Mouse (Mus musculus) MEL (cell line): Measurements from ENCODE around the gene Znhit6. TPM values are rescaled to one million over a fixed set of nuclear protein-coding genes. Genes with fewer than 3 reads are reported as not detected.

ENCODE experiments used
- DNase-seq: peaks from one replicate; pipeline ENCODE4 v3.0.0; 2011; ENCODE audit warnings: low read depth, low spot score
- H3K27ac ChIP-seq: 2 replicates; pipeline ENCODE4 v1.5.1; 2012; ENCODE audit warnings: low read depth, mild to moderate bottlenecking, control low read depth, low read length, moderate library complexity; ENCODE audit not compliant: control insufficient read depth
- H3K27me3 ChIP-seq, 2 experiments: fragments of 150-350 bp in 1 of 2; sonication (generic) in 1 of 2; 2 replicates each; pipeline ENCODE4 v1.6.1; 2012; ENCODE audit warnings: low read length in 2 of 2, mild to moderate bottlenecking in 2 of 2, improper control_type of control experiment in 1 of 2, moderate library complexity in 1 of 2; ENCODE audit not compliant: insufficient read depth in 2 of 2, control insufficient read depth in 1 of 2
- H3K36me3 ChIP-seq, 2 experiments: 2 replicates each; pipeline ENCODE4 v1.6.1; 2012 to 2014; ENCODE audit warnings: low read length in 2 of 2, improper control_type of control experiment in 1 of 2, inconsistent platforms in 1 of 2, mild to moderate bottlenecking in 1 of 2; ENCODE audit not compliant: insufficient read depth in 2 of 2, control insufficient read depth in 1 of 2
- H3K4me1 ChIP-seq, 2 experiments: fragments of 150-350 bp in 1 of 2; sonication (generic) in 1 of 2; 2 replicates each; pipeline ENCODE4 v1.6.1; 2012; ENCODE audit warnings: low read length in 2 of 2, improper control_type of control experiment in 1 of 2, mild to moderate bottlenecking in 1 of 2; ENCODE audit not compliant: insufficient read depth in 2 of 2, control insufficient read depth in 1 of 2
- H3K4me3 ChIP-seq, 2 experiments: fragments of 150-350 bp in 1 of 2; sonication (generic) in 1 of 2; 2 replicates each; pipeline ENCODE4 v1.5.1; 2012; ENCODE audit warnings: low read depth in 2 of 2, low read length in 2 of 2, mild to moderate bottlenecking in 2 of 2, moderate library complexity in 2 of 2, control low read depth in 1 of 2, improper control_type of control experiment in 1 of 2; ENCODE audit not compliant: control insufficient read depth in 1 of 2, insufficient read depth in 1 of 2
- H3K79me2 ChIP-seq: 2 replicates; pipeline ENCODE4 v1.6.1; 2012; ENCODE audit warnings: mild to moderate bottlenecking, low read length, moderate library complexity; ENCODE audit not compliant: control insufficient read depth, poor library complexity, insufficient read depth
- H3K9ac ChIP-seq: 2 replicates; pipeline ENCODE4 v1.6.1; 2012; ENCODE audit warnings: low read depth, mild to moderate bottlenecking, control low read depth, low read length, moderate library complexity; ENCODE audit not compliant: control insufficient read depth, poor library complexity, severe bottlenecking
- H3K9me3 ChIP-seq: fragments of 150-350 bp; sonication (generic); replicated peaks from 2 replicates; pipeline ENCODE4 v1.6.1; 2012; ENCODE audit warnings: mild to moderate bottlenecking, low read length, improper control_type of control experiment, moderate library complexity; ENCODE audit not compliant: insufficient read depth
- E2F4 ChIP-seq: IDR thresholded peaks from 2 replicates; pipeline ENCODE4 v1.6.1; 2011; ENCODE audit warnings: low read depth, low read length, improper control_type of control experiment, borderline replicate concordance
- EP300 ChIP-seq, 2 experiments: IDR thresholded peaks; 2 replicates each; pipeline ENCODE4 v1.6.1; 2011; ENCODE audit warnings: improper control_type of control experiment in 2 of 2, low read length in 2 of 2, low read depth in 1 of 2, mild to moderate bottlenecking in 1 of 2
- GABPA ChIP-seq: IDR thresholded peaks from 2 replicates; pipeline ENCODE4 v1.6.1; 2012; ENCODE audit warnings: low read depth, mild to moderate bottlenecking, inconsistent platforms, low read length, improper control_type of control experiment, moderate library complexity
- KAT2A ChIP-seq: conservative IDR thresholded peaks from 2 replicates; pipeline ENCODE4 v1.6.1; 2012; ENCODE audit warnings: low read depth, low read length, improper control_type of control experiment, inconsistent platforms
- MAFK ChIP-seq: IDR thresholded peaks from 2 replicates; pipeline ENCODE4 v1.6.1; 2011; ENCODE audit warnings: low read depth, mild to moderate bottlenecking, low read length, improper control_type of control experiment, borderline replicate concordance
- MAZ ChIP-seq: IDR thresholded peaks from 2 replicates; pipeline ENCODE4 v1.6.1; 2012; ENCODE audit warnings: low read depth, mild to moderate bottlenecking, inconsistent platforms, low read length, improper control_type of control experiment
- MXI1 ChIP-seq: IDR thresholded peaks from 2 replicates; pipeline ENCODE4 v1.6.1; 2011; ENCODE audit warnings: mild to moderate bottlenecking, low read depth, low read length, improper control_type of control experiment
- MYB ChIP-seq: IDR thresholded peaks from 2 replicates; pipeline ENCODE4 v1.6.1; 2011; ENCODE audit warnings: mild to moderate bottlenecking, low read depth, low read length, improper control_type of control experiment
- MYC ChIP-seq: IDR thresholded peaks from 2 replicates; pipeline ENCODE4 v1.6.1; 2011; ENCODE audit warnings: low read depth, mild to moderate bottlenecking, low read length, improper control_type of control experiment, moderate library complexity
- NRF1 ChIP-seq: IDR thresholded peaks from 2 replicates; pipeline ENCODE4 v1.6.1; 2014; ENCODE audit warnings: low read depth, mild to moderate bottlenecking, inconsistent platforms, low read length, improper control_type of control experiment, moderate library complexity; ENCODE audit not compliant: poor library complexity, insufficient read depth, severe bottlenecking
- POLR2AphosphoS5 ChIP-seq: IDR thresholded peaks from 2 replicates; pipeline ENCODE4 v1.6.1; 2012; ENCODE audit warnings: low read depth, borderline replicate concordance, mild to moderate bottlenecking, inconsistent platforms, low read length, moderate library complexity, mixed read lengths
- SIN3A ChIP-seq: IDR thresholded peaks from 2 replicates; pipeline ENCODE4 v1.6.1; 2012; ENCODE audit warnings: low read length, improper control_type of control experiment, inconsistent platforms
- SMC3 ChIP-seq: IDR thresholded peaks from 2 replicates; pipeline ENCODE4 v1.6.1; 2011; ENCODE audit warnings: low read depth, low read length, improper control_type of control experiment
- TBP ChIP-seq: IDR thresholded peaks from 2 replicates; pipeline ENCODE4 v1.8.0; 2011; ENCODE audit warnings: low read depth, low read length, improper control_type of control experiment
- UBTF ChIP-seq: IDR thresholded peaks from 2 replicates; pipeline ENCODE4 v1.6.1; 2012; ENCODE audit warnings: low read depth, mild to moderate bottlenecking, inconsistent platforms, low read length, improper control_type of control experiment, moderate library complexity, borderline replicate concordance; ENCODE audit not compliant: insufficient read depth
- USF1 ChIP-seq: IDR thresholded peaks from 2 replicates; pipeline ENCODE4 v1.6.1; 2014; ENCODE audit warnings: low read depth, mild to moderate bottlenecking, inconsistent platforms, low read length, improper control_type of control experiment, moderate library complexity
- USF2 ChIP-seq, 2 experiments: IDR thresholded peaks; 2 replicates each; pipeline ENCODE4 v1.6.1; 2011 to 2012; ENCODE audit warnings: improper control_type of control experiment in 2 of 2, low read length in 2 of 2, borderline replicate concordance in 1 of 2, inconsistent platforms in 1 of 2, low read depth in 1 of 2, mild to moderate bottlenecking in 1 of 2; ENCODE audit not compliant: insufficient read depth in 1 of 2
- ZC3H11A ChIP-seq: IDR thresholded peaks from 2 replicates; pipeline ENCODE4 v1.6.1; 2012; ENCODE audit warnings: low read depth, mild to moderate bottlenecking, inconsistent platforms, low read length, improper control_type of control experiment
- ZKSCAN1 ChIP-seq: IDR thresholded peaks from 2 replicates; pipeline ENCODE4 v1.6.1; 2012; ENCODE audit warnings: low read depth, mild to moderate bottlenecking, inconsistent platforms, low read length, improper control_type of control experiment, moderate library complexity
- ZMIZ1 ChIP-seq: IDR thresholded peaks from 2 replicates; pipeline ENCODE4 v1.6.1; 2012; ENCODE audit warnings: low read depth, mild to moderate bottlenecking, inconsistent platforms, low read length, improper control_type of control experiment, moderate library complexity
- ZNF384 ChIP-seq: IDR thresholded peaks from 2 replicates; pipeline ENCODE4 v1.6.1; 2012; ENCODE audit warnings: low read depth, mild to moderate bottlenecking, inconsistent platforms, low read length, improper control_type of control experiment
- polyA plus RNA-seq, 2 experiments: library from polyadenylated mRNA; stranded (reverse) in 1 of 2; unstranded in 1 of 2; fragments of >175 nt in 1 of 2; fragments of >200 nt in 1 of 2; gene quantifications; 2 replicates each; pipeline versions ENCODE4 v1.2.1 to v1.2.4; 2012; ENCODE audit warnings: low replicate concordance in 2 of 2, low read depth in 1 of 2; ENCODE audit not compliant: insufficient read length in 2 of 2, insufficient read depth in 1 of 2, missing spikeins in 1 of 2
- total RNA-seq: library from RNA; depleted of rRNA; stranded (reverse); fragments of 300-350 nt; gene quantifications from 2 replicates; pipeline ENCODE4 v1.2.3, GENCODE M21; 2012

Znhit6 gene
- total and polyA plus RNA-seq, 3 experiments = 35.2 to 337 (median 61.4) TPM

GRCm38 (mm10) chr3:145645463-145645862 is 69.5 kb downstream of the Znhit6 start:
- H3K27me3 ChIP-seq = no peaks in the 10 kb centered on the region
- no peak overlapping the region for H3K27ac ChIP-seq
- no peaks in the 10 kb centered on the region for H3K79me2 ChIP-seq
- DNase-seq = no peak
- TF ChIP-seq GABPA (no peak), USF2 (IDR thresholded peaks at IDR 0.05; ENCODE audit: borderline replicate concordance in 1 of 2, insufficient read depth in 1 of 2, low read depth in 1 of 2, low read length in 2 of 2) (no peak), SMC3 (no peak), NRF1 (no peak), KAT2A (no peak), ZMIZ1 (no peak), TBP (no peak), MYC (no peak), SIN3A (no peak), E2F4 (no peak), USF1 (no peak), ZKSCAN1 (no peak), POLR2AphosphoS5 (no peak), MAFK (no peak), MXI1 (no peak)
- no peaks in the 10 kb centered on the region for H3K36me3 ChIP-seq
- no peak overlapping the region for H3K9ac ChIP-seq
- H3K4me3 ChIP-seq = no peak overlapping the region
- H3K9me3 ChIP-seq = no peaks in the 10 kb centered on the region
- H3K4me1 ChIP-seq = no peaks in the 10 kb centered on the region

- H3K27me3 ChIP-seq = no peaks in the 10 kb centered on the region
Measured at GRCm38 (mm10) chr3:145646009-145646408, 70.0 kb downstream of the Znhit6 start.

More at GRCm38 (mm10) chr3:145646009-145646408, 70.0 kb downstream of the Znhit6 start:
- no peak overlapping the region for H3K27ac ChIP-seq
- no peaks in the 10 kb centered on the region for H3K9me3 ChIP-seq
- no peaks in the 10 kb centered on the region for H3K36me3 ChIP-seq
- no peak for TF ChIP-seq MYB
- TF ChIP-seq NRF1 = no peak
- TF ChIP-seq EP300 (IDR thresholded peaks at IDR 0.05; ENCODE audit: low read depth in 1 of 2, low read length in 2 of 2) = no peak
- TF ChIP-seq SMC3 = no peak
- no peak for TF ChIP-seq ZC3H11A
- no peak for TF ChIP-seq USF1
- no peak for TF ChIP-seq UBTF
- TF ChIP-seq ZNF384 = no peak
- no peak for TF ChIP-seq ZMIZ1
- TF ChIP-seq KAT2A = no peak
- no peak for TF ChIP-seq MAZ
- no peak for TF ChIP-seq E2F4
- no peak overlapping the region for H3K4me3 ChIP-seq
- no peaks in the 10 kb centered on the region for H3K4me1 ChIP-seq
- H3K9ac ChIP-seq = no peak overlapping the region
- H3K79me2 ChIP-seq = no peaks in the 10 kb centered on the region
- DNase-seq = no peak
